Mouse (Mus musculus) ES-Bruce4 (cell line): Measurements from ENCODE around the gene Ncor2.

Source experiments
- CTCF ChIP-seq: IDR thresholded peaks from one replicate; pipeline ENCODE4 v1.8.1; 2011; ENCODE audit warnings: low read depth, low read length
- POLR2A ChIP-seq: IDR thresholded peaks from one replicate; pipeline ENCODE4 v1.8.1; 2011; ENCODE audit warnings: low read length; ENCODE audit not compliant: insufficient read depth

DNA sequence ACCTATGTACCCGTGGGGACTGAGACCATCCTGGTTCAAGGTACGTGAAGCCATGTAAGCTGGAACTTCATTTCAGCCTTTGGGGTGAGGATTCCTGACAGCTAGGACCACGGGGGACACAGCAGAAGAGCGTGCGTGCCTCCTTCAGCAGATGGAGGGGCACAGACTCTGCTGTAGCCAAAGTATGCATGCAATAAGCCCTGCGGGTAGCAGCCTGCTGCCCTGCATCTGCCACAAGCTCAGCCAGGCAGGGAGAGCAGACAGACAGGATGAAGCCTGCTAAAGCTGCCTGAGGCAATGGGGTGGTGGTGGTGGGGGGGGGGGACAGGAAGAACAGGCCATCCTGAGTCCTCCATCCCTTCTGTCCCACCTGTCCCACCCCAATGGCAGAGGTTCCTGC lies 135.6 kb downstream of the Ncor2 start:
- TF ChIP-seq CTCF, result no peak
- no peak for TF ChIP-seq POLR2A
